Mouse (Mus musculus): ENCODE results near the gene 4930590J08Rik. TPM values are rescaled to one million over a fixed set of nuclear protein-coding genes. Genes with fewer than 3 reads are reported as not detected.
"Not testable (repeated sequence)": the region's sequence is repeated elsewhere in the genome, so short reads cannot be mapped to it uniquely, and the experiment has no call there.

The 4930590J08Rik gene
- 0.58 and 0.98 TPM in 2 replicates for polyA plus RNA-seq (2015; fragmentation: Nextera tagmentation; extraction: Ambion mirVana)

DNA sequence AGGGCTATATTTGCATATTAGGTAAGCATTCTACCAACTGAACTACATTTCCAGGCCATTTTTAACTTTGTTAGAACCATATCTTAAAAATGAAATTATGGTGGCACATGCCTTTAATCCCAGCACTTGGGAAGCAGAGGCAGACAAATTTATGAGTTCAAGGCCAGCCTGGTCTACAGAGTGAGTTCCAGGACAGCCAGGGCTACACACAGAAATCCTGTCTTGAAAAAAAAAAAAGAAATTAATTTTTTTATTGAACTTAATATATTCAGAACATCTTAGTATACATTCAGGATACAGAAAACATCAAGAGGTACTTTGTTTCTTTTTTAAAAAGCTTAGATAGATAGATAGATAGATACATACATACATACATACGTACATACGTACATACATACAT, at the start of gene 4930590J08Rik:
Gene 4930590J08Rik (plus strand): TSS at position 301 of the 400 bp plus-strand sequence.
- not testable (repeated sequence) for H3K4me2 ChIP-seq (ENCODE audit: low read length); H3K4me1 ChIP-seq (replicated peaks; ENCODE audit: control insufficient read depth, insufficient read depth, low read length); H3K27me3 ChIP-seq (replicated peaks; ENCODE audit: control insufficient read depth, insufficient read depth, low read length); H3K4me3 ChIP-seq (replicated peaks; ENCODE audit: low read length); ATAC-seq; H3K27ac ChIP-seq (ENCODE audit: low read length); H3K9ac ChIP-seq (replicated peaks; ENCODE audit: low read depth, low read length); H3K9me3 ChIP-seq (ENCODE audit: control insufficient read depth, low read length)
- H3K36me3 ChIP-seq (ENCODE audit: control insufficient read depth, insufficient read depth) = peaks cover 19% of the 10 kb centered on the region
- WGBS = 97% methylated on average over 2 of the region's 2 CpGs

DNA sequence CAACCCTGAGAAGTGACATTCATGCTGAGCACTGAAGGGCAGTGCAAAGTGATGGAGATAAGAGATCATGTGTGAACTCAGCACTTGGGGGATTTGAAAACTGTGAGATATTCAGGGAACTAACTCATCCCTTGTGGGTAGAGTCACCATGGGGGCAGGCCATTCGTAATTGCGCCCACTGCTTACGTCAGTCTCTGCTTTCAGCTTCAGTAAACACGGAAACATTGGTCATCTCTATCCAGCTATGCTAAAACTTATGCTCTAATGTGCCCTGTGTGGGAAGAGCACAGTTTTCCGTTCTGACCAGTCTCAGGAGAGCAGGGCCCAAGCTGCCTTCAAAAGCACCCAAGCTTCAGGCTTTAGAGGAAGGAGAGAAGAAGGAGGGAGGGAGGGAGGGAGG, 44.3 kb upstream of the 4930590J08Rik start:
- H3K9ac ChIP-seq (replicated peaks; ENCODE audit: low read depth, low read length) = no peak overlapping the region
- no peaks in the 10 kb centered on the region for H3K27me3 ChIP-seq (replicated peaks; ENCODE audit: control insufficient read depth, insufficient read depth, low read length)
- no peaks in the 10 kb centered on the region for H3K9me3 ChIP-seq (ENCODE audit: control insufficient read depth, low read length)
- ATAC-seq = no peak
- H3K36me3 ChIP-seq (ENCODE audit: control insufficient read depth, insufficient read depth) = no peaks in the 10 kb centered on the region
- WGBS = 84% methylated on average over 5 of the region's 5 CpGs
- no peak overlapping the region for H3K4me3 ChIP-seq (replicated peaks; ENCODE audit: low read length)
- H3K4me1 ChIP-seq (replicated peaks; ENCODE audit: control insufficient read depth, insufficient read depth, low read length) = no peaks in the 10 kb centered on the region
- H3K4me2 ChIP-seq (ENCODE audit: low read length) = no peak overlapping the region
- no peak overlapping the region for H3K27ac ChIP-seq (ENCODE audit: low read length)

DNA sequence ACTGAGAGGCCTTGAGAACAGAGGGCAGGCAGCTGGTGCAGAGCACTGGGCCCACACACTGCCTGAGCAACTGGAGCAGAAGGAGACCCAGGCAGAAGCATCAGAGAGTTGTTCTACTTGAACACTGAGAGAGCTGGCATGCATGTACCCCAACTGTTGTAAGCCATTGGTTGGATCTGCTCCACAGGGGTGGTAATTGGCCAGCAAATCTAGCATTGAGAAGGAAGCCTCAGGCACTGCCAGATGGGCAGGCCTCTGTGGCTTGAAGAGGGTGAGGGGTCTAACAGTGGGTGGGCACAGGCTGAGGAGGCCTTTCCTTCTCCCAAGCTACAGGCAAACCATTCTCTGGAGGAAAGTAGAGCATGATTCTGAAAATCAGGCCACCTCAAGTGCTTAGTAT, 39.8 kb upstream of the 4930590J08Rik start:
- no peaks in the 10 kb centered on the region for H3K4me1 ChIP-seq (replicated peaks; ENCODE audit: control insufficient read depth, insufficient read depth, low read length)
- no peak overlapping the region for H3K27ac ChIP-seq (ENCODE audit: low read length)
- no peaks in the 10 kb centered on the region for H3K9me3 ChIP-seq (ENCODE audit: control insufficient read depth, low read length)
- no peak overlapping the region for H3K4me3 ChIP-seq (replicated peaks; ENCODE audit: low read length)
- H3K36me3 ChIP-seq (ENCODE audit: control insufficient read depth, insufficient read depth) = no peaks in the 10 kb centered on the region
- peak; percentile 38; the same call in 1 of the 2 replicates for ATAC-seq
- no peak overlapping the region for H3K9ac ChIP-seq (replicated peaks; ENCODE audit: low read depth, low read length)
- H3K27me3 ChIP-seq (replicated peaks; ENCODE audit: control insufficient read depth, insufficient read depth, low read length) = no peaks in the 10 kb centered on the region
- H3K4me2 ChIP-seq (ENCODE audit: low read length) = no peak overlapping the region

DNA sequence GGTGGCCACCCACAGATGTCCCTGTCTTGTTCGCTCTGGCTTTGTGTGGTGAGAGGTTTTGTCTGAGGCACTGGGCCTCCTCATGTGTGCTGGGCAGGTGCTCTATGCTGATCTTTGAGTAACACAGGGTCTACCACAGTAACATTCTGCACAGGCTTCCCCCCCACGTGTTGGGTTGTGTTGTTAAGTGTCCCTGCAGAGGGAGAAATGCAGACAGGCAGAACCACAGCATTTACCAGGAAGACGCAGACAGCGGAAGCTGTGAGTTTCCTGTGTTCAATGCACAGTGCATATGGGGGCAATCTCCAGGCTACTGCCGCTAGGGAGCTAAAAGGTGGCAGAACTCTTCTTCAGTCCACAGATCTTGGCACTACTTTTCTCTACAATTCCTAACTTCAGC, 38.0 kb upstream of the 4930590J08Rik start:
- Histone ChIP-seq H3K27ac (ENCODE audit: low read length) (no peak overlapping the region), H3K4me2 (ENCODE audit: low read length) (no peak overlapping the region), H3K4me1 (replicated peaks; ENCODE audit: control insufficient read depth, insufficient read depth, low read length) (no peaks in the 10 kb centered on the region), H3K4me3 (replicated peaks; ENCODE audit: low read length) (no peak overlapping the region), H3K9me3 (ENCODE audit: control insufficient read depth, low read length) (no peaks in the 10 kb centered on the region), H3K27me3 (replicated peaks; ENCODE audit: control insufficient read depth, insufficient read depth, low read length) (no peaks in the 10 kb centered on the region), H3K9ac (replicated peaks; ENCODE audit: low read depth, low read length) (no peak overlapping the region), H3K36me3 (ENCODE audit: control insufficient read depth, insufficient read depth) (no peaks in the 10 kb centered on the region)
- 77% methylated on average over 5 of the region's 5 CpGs for WGBS
- no peak for ATAC-seq

DNA sequence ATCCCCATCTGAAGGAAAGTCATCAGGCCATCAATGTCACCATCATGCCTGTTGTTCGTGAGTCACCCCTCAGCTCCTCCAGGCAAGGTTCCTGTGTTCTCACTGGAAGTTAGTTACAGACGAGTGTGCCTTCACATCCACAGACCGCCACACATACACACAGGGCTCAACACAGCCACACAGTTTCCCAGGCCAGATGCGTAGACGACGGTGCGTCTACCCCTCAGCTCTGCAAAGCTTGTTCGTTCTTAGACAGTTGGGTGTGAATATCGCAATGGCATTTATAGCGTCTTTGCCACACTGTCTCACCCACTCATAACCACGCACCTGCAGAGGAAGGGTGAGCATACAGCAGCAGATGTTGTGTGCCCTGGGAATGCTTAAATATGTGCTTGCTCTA, 37.0 kb upstream of the 4930590J08Rik start:
- Histone ChIP-seq H3K9me3 (ENCODE audit: control insufficient read depth, low read length) (no peaks in the 10 kb centered on the region), H3K4me3 (replicated peaks; ENCODE audit: low read length) (no peak overlapping the region), H3K27ac (ENCODE audit: low read length) (no peak overlapping the region), H3K4me2 (ENCODE audit: low read length) (no peak overlapping the region), H3K36me3 (ENCODE audit: control insufficient read depth, insufficient read depth) (no peaks in the 10 kb centered on the region), H3K9ac (replicated peaks; ENCODE audit: low read depth, low read length) (no peak overlapping the region), H3K27me3 (replicated peaks; ENCODE audit: control insufficient read depth, insufficient read depth, low read length) (no peaks in the 10 kb centered on the region), H3K4me1 (replicated peaks; ENCODE audit: control insufficient read depth, insufficient read depth, low read length) (no peaks in the 10 kb centered on the region)
- no peak for ATAC-seq
- WGBS = 83% methylated on average over 11 of the region's 11 CpGs

DNA sequence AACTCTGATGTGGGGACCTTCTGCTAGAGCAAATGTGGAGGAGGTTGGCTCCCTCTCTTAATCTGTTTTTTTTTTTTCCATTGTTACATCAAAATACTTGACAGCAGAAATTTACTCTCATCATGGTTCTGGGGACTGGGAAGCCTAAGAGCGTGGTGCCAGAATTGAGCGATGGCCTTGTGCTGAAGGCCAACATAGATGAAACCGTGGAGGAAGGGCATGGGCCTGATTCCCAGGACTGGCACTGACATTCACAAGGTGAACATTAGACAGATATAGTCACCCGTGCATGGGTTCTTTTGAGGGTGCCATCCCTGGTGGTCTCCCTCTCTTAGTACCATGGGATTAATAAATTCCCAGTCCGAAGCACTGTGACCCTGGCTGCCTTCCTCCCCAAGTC, 34.5 kb upstream of the 4930590J08Rik start:
- WGBS = 87% methylated on average over 5 of the region's 5 CpGs
- no peaks in the 10 kb centered on the region for H3K9me3 ChIP-seq (ENCODE audit: control insufficient read depth, low read length)
- no peak overlapping the region for H3K4me2 ChIP-seq (ENCODE audit: low read length)
- H3K9ac ChIP-seq (replicated peaks; ENCODE audit: low read depth, low read length) = no peak overlapping the region
- H3K27ac ChIP-seq (ENCODE audit: low read length) = no peak overlapping the region
- no peaks in the 10 kb centered on the region; the same call in 1 of the 2 replicates for H3K27me3 ChIP-seq (replicated peaks; ENCODE audit: control insufficient read depth, insufficient read depth, low read length)
- H3K4me3 ChIP-seq (replicated peaks; ENCODE audit: low read length) = no peak overlapping the region
- no peak for ATAC-seq
- H3K36me3 ChIP-seq (ENCODE audit: control insufficient read depth, insufficient read depth) = no peaks in the 10 kb centered on the region
- H3K4me1 ChIP-seq (replicated peaks; ENCODE audit: control insufficient read depth, insufficient read depth, low read length) = no peaks in the 10 kb centered on the region

DNA sequence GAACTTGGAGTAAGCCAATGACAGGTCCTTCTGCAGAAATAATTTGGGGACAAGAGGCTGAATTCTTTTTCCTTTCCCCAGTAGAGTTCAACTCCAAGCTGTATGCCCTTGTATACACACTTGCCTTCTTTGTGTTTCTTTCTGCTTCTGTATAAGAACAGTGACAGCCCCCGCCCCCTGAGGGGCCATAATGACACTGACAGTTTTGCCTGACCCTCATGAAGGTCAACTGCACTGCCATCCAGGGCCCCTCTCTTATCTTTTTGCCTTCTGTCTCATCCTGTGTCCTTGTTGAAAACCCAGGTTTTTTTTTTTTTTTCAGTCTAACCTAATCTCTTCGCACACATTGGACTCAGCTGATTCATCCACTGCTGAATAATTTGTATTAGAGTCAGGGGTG, 29.8 kb upstream of the 4930590J08Rik start:
- 60% methylated on average over 2 of the region's 2 CpGs for WGBS
- no peak overlapping the region for H3K4me2 ChIP-seq (ENCODE audit: low read length)
- no peak for ATAC-seq
- no peak overlapping the region for H3K27ac ChIP-seq (ENCODE audit: low read length)
- H3K9me3 ChIP-seq (ENCODE audit: control insufficient read depth, low read length) = no peaks in the 10 kb centered on the region
- H3K9ac ChIP-seq (replicated peaks; ENCODE audit: low read depth, low read length) = no peak overlapping the region
- peaks cover 2% of the 10 kb centered on the region; the same call in 1 of the 2 replicates for H3K27me3 ChIP-seq (replicated peaks; ENCODE audit: control insufficient read depth, insufficient read depth, low read length)
- no peak overlapping the region for H3K4me3 ChIP-seq (replicated peaks; ENCODE audit: low read length)
- H3K4me1 ChIP-seq (replicated peaks; ENCODE audit: control insufficient read depth, insufficient read depth, low read length) = peaks cover 4% of the 10 kb centered on the region
- no peaks in the 10 kb centered on the region for H3K36me3 ChIP-seq (ENCODE audit: control insufficient read depth, insufficient read depth)

DNA sequence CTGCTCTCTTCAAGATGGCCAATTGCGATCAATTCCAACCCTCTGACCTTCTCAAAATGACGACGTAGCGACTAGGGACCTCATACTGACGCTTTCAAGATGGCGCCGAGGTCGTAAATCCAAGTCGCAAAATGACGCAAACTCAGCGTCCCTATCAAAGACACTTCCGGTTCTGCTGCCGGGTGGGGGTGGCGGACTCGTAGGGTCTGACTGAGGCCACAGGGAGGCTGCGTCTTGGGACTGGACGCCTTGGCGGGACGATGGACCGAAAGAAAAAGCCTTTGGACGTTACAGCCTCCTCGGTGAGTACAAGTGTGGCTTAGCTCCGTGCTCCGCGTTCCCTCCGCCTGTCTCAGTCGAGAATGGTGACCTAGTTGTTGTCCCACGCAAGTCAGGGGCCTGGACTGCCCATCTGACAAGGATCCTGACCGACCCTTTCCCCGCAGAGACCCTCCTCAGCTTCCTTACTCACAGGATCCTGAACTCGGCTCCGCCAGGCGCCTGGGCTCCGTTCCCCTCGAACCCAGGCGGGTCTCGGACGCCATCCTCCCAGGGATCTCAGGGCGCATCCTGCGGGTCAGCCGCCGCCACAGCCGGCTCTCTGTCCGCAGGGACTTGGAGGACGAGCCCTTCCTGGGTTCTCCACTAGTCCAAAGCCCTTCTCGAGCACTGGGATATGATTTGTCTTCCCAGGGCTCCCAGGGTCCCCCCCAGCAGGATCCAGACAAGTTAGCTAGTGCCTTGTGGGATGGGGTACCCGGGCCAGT, 24.5 kb upstream of the 4930590J08Rik start, which contains the start of gene Ccdc174:
Gene Ccdc174 (plus strand): TSS at position 169 of the 767 bp plus-strand sequence.
- peak; percentile 95 for ATAC-seq
- Histone ChIP-seq H3K4me1 (replicated peaks; ENCODE audit: control insufficient read depth, insufficient read depth, low read length) (peaks cover 19% of the 10 kb centered on the region), H3K4me3 (replicated peaks; ENCODE audit: low read length) (peak within 1 kb of the TSS; percentile 100), H3K36me3 (ENCODE audit: control insufficient read depth, insufficient read depth) (peaks cover 3% of the 10 kb centered on the region), H3K27me3 (replicated peaks; ENCODE audit: control insufficient read depth, insufficient read depth, low read length) (0 out of 2 replicates have a peak, but pooled peaks cover 2% of the 10 kb centered on the region), H3K9me3 (ENCODE audit: control insufficient read depth, low read length) (no peaks in the 10 kb centered on the region), H3K27ac (ENCODE audit: low read length) (peak within 1 kb of the TSS; percentile 85), H3K9ac (replicated peaks; ENCODE audit: low read depth, low read length) (peak within 1 kb of the TSS; percentile 94), H3K4me2 (ENCODE audit: low read length) (peak within 1 kb of the TSS; percentile 90)
- under 1% methylated on average over 47 of the region's 47 CpGs for WGBS

DNA sequence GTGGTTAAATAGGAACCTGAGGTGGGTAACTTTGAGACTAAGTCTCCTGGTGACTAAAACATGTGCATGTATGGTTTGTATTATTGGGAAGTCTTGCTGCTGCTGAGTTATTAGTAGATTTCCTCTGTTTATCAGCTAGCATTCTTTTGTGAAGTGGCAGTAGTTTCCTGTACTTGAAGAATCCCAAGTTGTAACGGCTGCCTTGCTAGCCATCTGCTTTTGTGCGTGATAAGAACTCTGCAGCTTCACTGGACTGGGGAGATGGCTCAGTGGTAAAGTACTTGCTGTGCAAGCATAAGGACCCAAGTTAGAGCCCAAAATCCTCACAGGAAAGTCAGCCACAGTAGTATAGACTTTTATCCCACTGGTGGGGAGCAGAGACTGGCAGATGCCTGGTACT, 18.8 kb upstream of the 4930590J08Rik start:
- no peak overlapping the region for H3K4me2 ChIP-seq (ENCODE audit: low read length)
- H3K4me1 ChIP-seq (replicated peaks; ENCODE audit: control insufficient read depth, insufficient read depth, low read length) = peaks cover 10% of the 10 kb centered on the region
- 91% methylated on average over 2 of the region's 2 CpGs for WGBS
- no peak for ATAC-seq
- no peak overlapping the region for H3K9ac ChIP-seq (replicated peaks; ENCODE audit: low read depth, low read length)
- peaks cover 30% of the 10 kb centered on the region for H3K36me3 ChIP-seq (ENCODE audit: control insufficient read depth, insufficient read depth)
- H3K27ac ChIP-seq (ENCODE audit: low read length) = no peak overlapping the region
- H3K4me3 ChIP-seq (replicated peaks; ENCODE audit: low read length) = no peak overlapping the region
- H3K9me3 ChIP-seq (ENCODE audit: control insufficient read depth, low read length) = no peaks in the 10 kb centered on the region
- no peaks in the 10 kb centered on the region for H3K27me3 ChIP-seq (replicated peaks; ENCODE audit: control insufficient read depth, insufficient read depth, low read length)

Data from forebrain, embryonic 16.5 days (tissue).